Mouse (Mus musculus): ENCODE measurements around the gene Ube2z. TPM values are rescaled to one million over a fixed set of nuclear protein-coding genes. Genes with fewer than 3 reads are reported as not detected.

Ube2z gene
- total RNA-seq, 1 experiment from 2014 or later = 19.2 TPM

DNA sequence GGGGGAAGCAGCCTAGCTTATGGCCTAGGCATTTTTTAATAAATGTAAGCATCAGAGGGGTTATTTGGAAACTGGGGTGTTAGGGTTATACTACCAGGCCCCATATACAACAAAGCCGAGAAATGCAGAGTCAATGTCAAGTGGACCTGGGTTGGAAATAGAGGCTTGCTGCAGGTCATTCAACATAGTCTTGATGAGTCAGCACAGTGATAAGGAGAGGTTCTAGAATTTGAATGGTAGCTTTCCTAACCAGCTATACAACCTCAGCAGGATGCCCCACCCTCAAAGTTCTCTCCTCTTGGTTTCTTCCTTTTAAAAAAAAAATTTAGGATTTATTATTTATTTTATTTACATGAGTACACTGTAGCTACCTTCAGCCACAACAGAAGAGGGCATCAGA lies 5.8 kb upstream of the Ube2z start:
- ATAC-seq (replicated peaks in 1 of 2; ENCODE audit: insufficient read depth in 1 of 2, low FRiP score in 2 of 2, low TSS enrichment in 1 of 2, low read depth in 1 of 2, poor library complexity in 2 of 2, severe bottlenecking in 2 of 2) = no peak

DNA sequence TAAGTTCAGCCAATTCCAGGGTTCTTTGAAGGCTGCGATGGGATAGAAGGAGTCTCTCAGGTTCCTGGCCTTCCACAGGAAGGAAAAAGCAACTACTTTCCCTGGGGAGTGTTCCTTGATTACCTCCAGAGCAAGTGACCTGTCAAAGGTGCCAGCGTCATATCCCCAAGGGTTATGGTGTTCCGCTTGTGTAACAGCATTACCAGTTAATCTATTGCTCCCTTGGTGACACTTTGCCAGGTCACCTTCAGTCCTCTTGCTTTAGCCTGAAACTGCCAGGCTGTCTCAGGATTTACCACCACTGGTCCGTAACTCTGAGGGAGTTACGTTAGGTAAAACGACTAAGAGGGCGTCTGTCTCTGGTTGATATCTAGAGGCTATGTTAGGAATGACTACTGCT lies 5.2 kb upstream of the Ube2z start:
- no peak for ATAC-seq (replicated peaks in 1 of 2; ENCODE audit: insufficient read depth in 1 of 2, low FRiP score in 2 of 2, low TSS enrichment in 1 of 2, low read depth in 1 of 2, poor library complexity in 2 of 2, severe bottlenecking in 2 of 2)

DNA sequence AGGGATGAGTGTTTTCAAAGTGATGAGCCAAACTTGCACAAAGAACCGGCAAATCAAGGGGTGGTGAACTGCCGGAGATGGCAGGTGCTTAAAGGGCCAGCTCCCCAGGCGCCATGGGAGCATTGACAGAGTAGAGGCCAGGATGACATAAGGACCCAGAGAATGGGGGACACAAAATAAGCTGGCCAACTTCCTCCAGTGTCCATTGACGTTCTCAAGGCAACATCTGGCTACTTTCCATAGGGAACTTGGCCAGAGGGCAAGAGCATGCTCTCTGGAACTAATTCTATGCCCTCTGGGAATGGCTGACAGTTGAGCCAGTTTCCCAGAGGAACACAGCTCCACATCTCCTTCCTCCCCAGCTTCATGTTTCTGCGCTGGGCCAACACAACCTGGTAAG lies 3.0 kb upstream of the Ube2z start:
- no peak for ATAC-seq (replicated peaks in 1 of 2; ENCODE audit: insufficient read depth in 1 of 2, low FRiP score in 2 of 2, low TSS enrichment in 1 of 2, low read depth in 1 of 2, poor library complexity in 2 of 2, severe bottlenecking in 2 of 2)

DNA sequence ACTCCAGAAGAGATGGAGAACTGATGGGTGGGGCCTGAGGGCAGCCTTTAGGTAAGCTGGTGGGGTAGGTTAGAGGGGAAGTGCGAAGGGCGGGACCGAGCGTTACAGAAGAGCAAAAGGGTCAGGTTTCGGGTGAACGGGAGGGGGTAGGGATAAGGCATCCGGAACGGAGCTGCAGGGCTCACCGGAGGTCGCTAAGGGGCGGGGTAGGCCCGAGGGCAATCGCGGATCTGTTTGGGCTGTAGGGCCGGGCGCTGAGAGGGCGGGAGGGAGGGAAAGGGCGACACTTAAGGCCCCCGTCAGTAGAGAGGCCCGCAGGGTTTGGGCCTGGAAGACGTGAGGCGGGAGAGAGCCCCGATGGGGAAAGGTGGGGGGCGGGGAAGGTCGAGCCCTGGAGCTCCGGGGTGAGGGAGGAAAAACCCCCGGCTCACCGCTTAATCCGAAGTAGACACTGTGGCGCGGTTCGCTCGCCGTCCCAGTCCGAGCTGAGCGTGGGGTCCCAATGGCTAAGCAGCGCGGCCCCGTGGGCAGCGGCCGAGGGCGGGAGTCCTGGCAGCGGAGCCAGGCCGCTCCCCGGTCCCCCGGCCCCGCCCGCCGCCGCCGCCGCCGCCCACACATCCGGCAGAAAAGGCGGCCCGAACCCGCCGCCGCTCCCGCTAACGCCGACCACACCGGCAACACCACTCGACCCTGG lies 520 bp downstream of the Ube2z start:
- ATAC-seq (replicated peaks in 1 of 2; ENCODE audit: insufficient read depth in 1 of 2, low FRiP score in 2 of 2, low TSS enrichment in 1 of 2, low read depth in 1 of 2, poor library complexity in 2 of 2, severe bottlenecking in 2 of 2) = peak; percentile 23 to 49; a peak in 1 of 4 replicates

DNA sequence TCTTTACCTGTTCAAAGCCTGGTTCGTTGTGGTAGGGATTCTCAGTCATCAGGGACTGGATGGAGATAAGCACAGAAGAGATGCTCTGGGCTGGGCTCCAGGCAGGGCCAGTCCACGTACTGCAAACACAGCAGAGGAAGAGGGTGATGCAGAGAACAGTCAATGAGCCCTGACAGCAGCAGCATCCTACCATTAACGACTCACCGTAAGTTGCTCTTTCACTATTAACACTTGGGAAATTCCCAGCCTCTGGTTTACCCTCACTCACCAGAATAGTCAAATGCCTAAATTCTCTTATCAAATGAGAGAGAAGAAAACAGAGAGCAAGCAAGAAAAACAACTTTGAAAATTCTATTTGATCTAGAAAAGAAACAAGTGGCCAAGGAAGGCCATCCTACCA lies 6.9 kb downstream of the Ube2z start:
- no peak for ATAC-seq (replicated peaks in 1 of 2; ENCODE audit: insufficient read depth in 1 of 2, low FRiP score in 2 of 2, low TSS enrichment in 1 of 2, low read depth in 1 of 2, poor library complexity in 2 of 2, severe bottlenecking in 2 of 2)

DNA sequence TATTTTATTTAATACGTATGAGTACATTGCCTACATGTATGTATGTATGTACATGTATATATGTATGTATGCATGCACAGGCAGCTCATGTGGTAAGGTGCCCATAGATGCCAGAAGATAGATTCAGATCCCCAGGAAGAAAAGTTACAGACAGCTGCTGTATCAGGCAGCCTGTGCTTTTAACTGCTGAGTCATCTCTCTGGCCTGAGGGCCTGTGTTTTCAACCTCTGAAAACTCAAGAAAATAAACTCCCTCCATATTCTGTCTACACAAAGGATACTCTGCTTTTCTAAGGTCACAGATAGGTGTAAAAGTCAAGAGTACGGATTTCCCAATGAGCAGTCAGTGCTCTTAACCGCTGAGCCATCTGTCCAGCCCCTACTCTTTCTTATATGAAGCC lies 14.3 kb downstream of the Ube2z start:
- ATAC-seq (replicated peaks in 1 of 2; ENCODE audit: insufficient read depth in 1 of 2, low FRiP score in 2 of 2, low TSS enrichment in 1 of 2, low read depth in 1 of 2, poor library complexity in 2 of 2, severe bottlenecking in 2 of 2) = no peak

DNA sequence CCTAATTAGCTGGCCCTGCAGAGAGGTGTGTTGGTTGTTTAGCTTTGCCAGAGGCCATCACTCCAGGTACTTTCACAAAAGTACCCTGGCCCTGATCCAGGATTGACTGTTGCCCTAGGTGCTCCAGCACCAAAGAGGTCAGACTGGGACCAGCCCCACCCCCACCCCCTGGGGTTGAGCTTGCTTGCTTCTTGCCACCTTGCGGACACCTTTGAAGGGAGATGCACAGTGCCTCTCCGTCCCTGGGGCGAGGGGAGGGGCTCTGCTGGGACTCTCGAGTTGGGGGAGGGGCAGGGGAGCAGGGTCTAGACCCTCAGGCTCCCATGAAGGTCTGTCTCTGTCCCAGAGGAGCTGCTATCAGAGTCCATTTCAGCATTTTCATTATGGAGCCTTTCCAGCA lies 15.2 kb downstream of the Ube2z start:
- no peak for ATAC-seq (replicated peaks in 1 of 2; ENCODE audit: insufficient read depth in 1 of 2, low FRiP score in 2 of 2, low TSS enrichment in 1 of 2, low read depth in 1 of 2, poor library complexity in 2 of 2, severe bottlenecking in 2 of 2)

DNA sequence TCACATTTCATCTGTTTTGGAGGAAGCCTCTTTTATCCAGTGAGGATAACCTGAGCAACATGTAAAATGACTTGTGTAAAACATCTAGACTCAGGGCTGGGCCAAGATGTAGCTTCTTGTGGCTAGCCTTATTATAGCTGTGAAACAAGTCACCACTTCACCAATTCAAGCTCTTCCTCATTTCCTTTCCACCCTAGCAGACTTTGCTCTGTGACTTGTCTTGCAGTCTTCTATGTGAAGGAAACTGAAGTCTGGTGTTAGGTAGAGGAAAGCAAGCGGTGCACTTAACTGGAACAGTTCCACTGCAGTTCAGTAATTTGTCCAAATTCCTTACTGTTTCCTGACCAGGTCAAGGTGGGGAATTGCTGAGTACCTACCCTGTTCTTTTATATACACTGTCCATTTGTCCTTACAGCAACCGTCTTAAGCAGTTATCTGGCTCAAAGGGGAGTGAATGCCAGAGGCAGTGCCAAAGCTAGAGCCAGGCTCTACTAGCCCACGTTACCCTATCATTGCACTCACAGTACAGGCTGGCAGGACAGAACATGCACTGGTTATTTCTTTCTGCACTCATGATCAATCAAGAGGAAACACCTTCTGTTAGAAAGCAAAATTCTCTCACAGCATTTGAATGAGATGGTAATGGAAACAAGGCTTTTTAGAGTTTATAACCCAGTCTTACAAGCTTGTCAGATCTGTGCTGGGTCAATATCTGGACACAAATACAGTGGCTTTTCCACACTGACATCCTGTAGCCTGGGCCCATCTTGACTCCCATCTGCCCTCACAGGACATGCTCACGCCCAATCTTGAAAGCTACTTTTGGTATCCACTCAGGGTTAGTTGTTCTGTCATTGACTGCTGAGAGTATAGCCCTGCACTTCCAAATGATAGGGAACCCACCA lies 17.5 kb downstream of the Ube2z start:
- no peak for ATAC-seq (replicated peaks in 1 of 2; ENCODE audit: insufficient read depth in 1 of 2, low FRiP score in 2 of 2, low TSS enrichment in 1 of 2, low read depth in 1 of 2, poor library complexity in 2 of 2, severe bottlenecking in 2 of 2)

DNA sequence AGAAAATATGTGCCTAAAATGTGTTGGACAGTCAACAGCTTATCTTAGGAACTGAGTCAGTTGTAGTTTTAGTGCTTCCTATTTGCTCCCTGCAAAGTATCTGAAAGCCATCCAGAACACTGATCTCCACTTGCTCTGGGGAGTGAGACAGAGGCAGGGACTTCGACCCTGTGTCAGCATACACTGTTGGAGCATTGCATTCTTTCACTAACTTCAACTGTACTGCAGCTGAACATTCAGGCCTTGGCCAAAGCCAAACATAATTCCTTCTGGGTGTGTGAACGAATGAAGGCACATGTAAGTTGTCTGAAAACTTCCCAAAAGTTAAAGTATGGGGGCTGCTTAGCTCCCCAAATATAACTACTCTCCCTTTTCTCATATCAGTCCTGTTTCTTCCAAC lies 18.4 kb downstream of the Ube2z start:
- no peak for ATAC-seq (replicated peaks in 1 of 2; ENCODE audit: insufficient read depth in 1 of 2, low FRiP score in 2 of 2, low TSS enrichment in 1 of 2, low read depth in 1 of 2, poor library complexity in 2 of 2, severe bottlenecking in 2 of 2)

DNA sequence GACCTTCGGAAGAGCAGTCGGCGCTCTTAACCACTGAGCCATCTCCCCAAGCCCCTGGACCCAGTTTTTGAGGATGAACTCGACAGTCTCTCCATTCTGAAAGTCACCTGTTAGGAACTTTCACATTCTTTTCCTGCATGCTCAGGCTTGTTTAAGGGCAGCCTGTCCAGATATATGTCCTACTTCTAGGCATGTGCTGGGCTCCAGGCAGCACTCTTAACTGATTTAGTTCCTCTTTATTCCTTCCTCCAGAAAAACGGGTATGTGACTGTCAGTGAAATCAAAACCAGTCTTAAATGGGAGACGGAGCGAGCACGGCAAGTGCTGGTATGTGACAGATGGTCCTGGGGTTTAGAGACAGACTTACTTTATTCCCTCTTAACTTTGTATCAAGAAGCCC lies 19.2 kb downstream of the Ube2z start:
- no peak for ATAC-seq (replicated peaks in 1 of 2; ENCODE audit: insufficient read depth in 1 of 2, low FRiP score in 2 of 2, low TSS enrichment in 1 of 2, low read depth in 1 of 2, poor library complexity in 2 of 2, severe bottlenecking in 2 of 2)

DNA sequence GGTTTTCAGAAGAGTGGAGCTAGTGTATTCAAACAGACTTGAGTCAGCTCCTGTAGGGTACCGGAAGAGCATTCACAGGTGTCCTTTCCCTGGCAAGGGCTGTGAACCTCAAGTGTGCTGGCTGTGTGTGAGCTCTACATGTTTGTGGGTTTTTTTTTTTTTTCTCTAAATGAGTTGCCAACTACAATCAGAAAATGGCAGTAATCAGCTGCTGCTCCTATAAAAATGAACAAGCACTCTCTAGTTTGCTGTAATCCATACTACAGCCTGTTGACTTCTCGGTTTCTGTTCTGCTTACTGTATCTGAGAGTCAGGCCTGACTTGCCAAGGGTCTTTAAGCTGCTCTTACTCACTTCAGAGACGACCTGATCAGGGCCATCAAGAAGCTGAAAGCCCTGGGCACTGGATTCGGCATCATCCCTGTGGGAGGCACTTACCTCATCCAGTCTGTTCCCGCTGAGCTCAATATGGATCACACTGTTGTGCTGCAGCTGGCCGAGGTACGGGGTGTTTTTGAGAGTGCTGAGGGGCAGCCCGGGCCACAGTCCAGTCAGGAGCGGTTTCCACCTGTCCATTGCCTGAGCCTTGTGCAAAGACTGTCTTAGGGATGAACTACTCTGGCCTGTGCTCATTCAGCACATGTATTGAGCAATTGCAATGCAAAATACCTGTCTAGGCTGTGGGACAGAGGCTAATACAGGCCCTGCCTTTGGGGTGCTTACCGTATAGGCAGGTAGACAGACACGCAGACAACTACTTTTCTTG lies 20.2 kb downstream of the Ube2z start:
- no peak for ATAC-seq (replicated peaks in 1 of 2; ENCODE audit: insufficient read depth in 1 of 2, low FRiP score in 2 of 2, low TSS enrichment in 1 of 2, low read depth in 1 of 2, poor library complexity in 2 of 2, severe bottlenecking in 2 of 2)

DNA sequence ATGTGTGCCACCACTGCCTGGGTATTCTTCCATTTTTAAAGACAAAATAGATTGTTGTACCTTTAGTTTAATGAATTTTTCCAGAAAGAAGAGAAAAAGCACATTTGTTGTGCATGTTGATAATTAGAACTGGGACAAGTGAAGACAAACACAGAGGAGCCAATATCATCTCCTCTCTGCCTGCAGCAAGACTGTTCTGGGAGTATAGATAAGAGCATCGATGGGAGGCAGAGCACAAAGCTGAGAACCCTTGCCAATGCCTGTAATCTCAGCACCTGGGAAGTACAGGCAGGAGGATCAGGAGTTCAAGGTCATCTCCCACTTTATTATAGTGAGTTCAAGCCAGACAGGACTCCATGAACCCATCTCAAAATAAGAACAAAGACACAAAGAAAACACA lies 26.6 kb downstream of the Ube2z start:
- ATAC-seq (replicated peaks in 1 of 2; ENCODE audit: insufficient read depth in 1 of 2, low FRiP score in 2 of 2, low TSS enrichment in 1 of 2, low read depth in 1 of 2, poor library complexity in 2 of 2, severe bottlenecking in 2 of 2) = no peak

DNA sequence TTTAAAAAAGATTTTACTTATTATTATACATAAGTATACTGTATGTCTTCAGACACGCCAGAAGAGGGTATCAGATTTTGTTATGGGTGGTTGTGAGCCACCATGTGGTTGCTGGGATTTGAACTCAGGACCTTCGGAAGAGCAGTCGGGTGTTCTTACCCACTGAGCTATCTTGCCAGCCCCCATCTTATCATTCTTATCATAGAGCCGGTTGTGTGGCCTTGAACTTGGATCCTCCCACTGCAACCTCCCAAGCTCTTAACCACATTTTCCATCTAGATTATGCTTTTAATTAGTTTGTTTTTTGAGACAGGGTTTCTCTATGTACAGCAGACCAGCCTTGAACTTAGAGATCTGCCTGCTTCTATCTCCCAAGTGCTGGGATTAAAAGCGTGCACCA lies 27.7 kb downstream of the Ube2z start:
- ATAC-seq (replicated peaks in 1 of 2; ENCODE audit: insufficient read depth in 1 of 2, low FRiP score in 2 of 2, low TSS enrichment in 1 of 2, low read depth in 1 of 2, poor library complexity in 2 of 2, severe bottlenecking in 2 of 2) = no peak

DNA sequence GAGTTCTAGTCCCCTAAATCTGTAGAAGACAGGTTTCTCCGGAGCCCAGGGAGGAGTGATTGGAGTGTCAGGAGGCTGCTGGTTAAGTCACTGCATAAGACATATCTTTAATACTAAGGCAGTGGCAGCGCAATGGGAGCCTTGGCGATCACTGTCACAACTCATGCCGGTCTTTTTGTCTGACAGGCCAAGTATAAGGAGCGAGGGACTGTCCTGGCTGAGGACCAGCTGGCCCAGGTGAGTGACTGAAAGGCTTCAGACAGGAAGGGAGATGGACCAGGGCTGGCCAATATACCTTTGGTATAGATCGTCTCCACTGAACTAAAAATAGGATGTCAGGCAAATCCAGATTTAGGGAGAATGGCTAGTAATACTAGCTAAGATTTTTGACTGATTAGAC lies 30.1 kb downstream of the Ube2z start:
- no peak for ATAC-seq (replicated peaks in 1 of 2; ENCODE audit: insufficient read depth in 1 of 2, low FRiP score in 2 of 2, low TSS enrichment in 1 of 2, low read depth in 1 of 2, poor library complexity in 2 of 2, severe bottlenecking in 2 of 2)

DNA sequence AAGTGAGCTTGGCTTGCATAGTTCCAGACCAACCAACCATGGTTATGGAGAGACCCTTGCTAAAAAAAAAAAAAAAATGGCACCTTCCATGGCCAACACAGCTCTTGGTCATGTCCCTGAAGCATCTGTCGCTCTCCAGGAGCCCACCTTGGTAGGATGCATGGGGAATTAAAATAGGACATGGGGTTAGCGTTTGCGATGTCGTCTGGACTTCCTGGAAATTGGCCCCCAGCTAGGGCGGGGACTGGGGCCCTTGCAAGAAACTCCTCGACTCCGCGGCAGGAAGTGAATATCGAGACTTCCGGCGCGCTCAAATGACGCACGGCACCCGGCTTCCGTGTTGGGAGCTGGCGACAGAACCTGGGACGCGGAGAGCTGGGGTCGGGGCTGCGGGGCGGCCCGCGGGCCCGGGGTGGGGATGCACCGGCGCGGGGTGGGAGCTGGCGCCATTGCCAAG lies 30.6 kb downstream of the Ube2z start, which contains the start of gene Snf8:
Snf8 (plus strand) TSS at position 290 of the 457 bp plus-strand sequence.
- ATAC-seq (replicated peaks in 1 of 2; ENCODE audit: insufficient read depth in 1 of 2, low FRiP score in 2 of 2, low TSS enrichment in 1 of 2, low read depth in 1 of 2, poor library complexity in 2 of 2, severe bottlenecking in 2 of 2) = peak; percentile 85 to 96

DNA sequence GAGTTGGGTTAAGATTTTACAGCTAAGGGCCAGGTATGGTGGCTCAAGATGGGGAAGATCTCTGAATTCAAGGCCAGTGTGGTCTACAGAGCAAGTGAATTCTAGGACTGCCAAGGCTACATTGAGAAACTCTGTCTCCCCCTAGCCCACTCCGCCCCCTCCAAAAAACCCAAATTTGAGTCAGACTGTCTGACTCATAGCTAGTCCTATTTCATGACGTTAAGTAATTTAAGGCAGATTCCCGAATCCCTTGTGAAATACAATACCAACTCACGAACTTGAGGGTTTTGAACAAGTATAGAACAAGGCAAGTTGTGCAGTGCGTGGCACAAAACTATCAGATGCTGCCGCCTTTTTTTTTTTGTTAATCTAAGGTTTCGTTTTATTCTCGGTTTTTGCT lies 31.1 kb downstream of the Ube2z start:
- ATAC-seq (replicated peaks in 1 of 2; ENCODE audit: insufficient read depth in 1 of 2, low FRiP score in 2 of 2, low TSS enrichment in 1 of 2, low read depth in 1 of 2, poor library complexity in 2 of 2, severe bottlenecking in 2 of 2) = no peak

DNA sequence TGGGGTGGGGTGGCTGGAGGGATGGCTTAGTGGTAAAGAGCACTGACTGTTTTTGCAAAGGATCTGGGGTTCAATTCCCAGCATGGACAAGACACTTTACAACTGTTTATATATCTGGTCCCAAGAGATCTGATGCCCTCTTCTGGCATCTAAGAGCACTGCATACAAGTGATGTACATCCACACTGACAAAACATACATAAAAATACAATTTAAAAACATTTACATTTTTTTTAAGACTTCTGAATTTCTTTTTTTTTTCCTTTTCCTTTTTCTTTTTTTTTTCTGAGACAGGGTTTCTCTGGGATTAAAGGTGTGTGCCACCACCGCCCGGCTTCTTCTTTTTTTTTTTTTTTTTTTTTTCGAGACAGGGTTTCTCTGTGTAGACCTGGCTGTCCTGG lies 31.9 kb downstream of the Ube2z start:
- ATAC-seq (replicated peaks in 1 of 2; ENCODE audit: insufficient read depth in 1 of 2, low FRiP score in 2 of 2, low TSS enrichment in 1 of 2, low read depth in 1 of 2, poor library complexity in 2 of 2, severe bottlenecking in 2 of 2) = no peak

DNA sequence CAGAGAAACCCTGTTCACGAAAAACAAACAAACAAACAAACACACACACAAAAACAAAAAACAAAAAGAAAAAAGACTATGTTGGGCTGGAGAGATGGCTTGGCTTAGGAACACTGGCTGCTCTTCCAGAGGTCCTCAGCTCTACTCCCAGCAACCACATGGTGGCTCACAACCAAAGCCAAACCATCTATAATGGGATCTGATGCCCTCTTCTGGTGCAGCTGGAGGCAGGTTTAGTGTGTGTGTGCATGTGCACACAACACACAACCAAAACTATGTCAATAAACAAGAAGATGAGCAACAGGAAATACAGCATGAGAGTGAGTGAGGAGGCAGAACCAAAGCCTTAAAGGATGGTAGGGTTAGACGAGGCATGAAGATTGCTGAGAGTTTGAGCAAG lies 33.5 kb downstream of the Ube2z start:
- no peak for ATAC-seq (replicated peaks in 1 of 2; ENCODE audit: insufficient read depth in 1 of 2, low FRiP score in 2 of 2, low TSS enrichment in 1 of 2, low read depth in 1 of 2, poor library complexity in 2 of 2, severe bottlenecking in 2 of 2)

All from hematopoietic stem cell, adult 5-6 weeks (primary cell).